Mouse (Mus musculus) lung, postnatal 0 days (tissue): Measurements from ENCODE around the gene Atp5d. TPM values are rescaled to one million over a fixed set of nuclear protein-coding genes. Genes with fewer than 3 reads are reported as not detected.

ENCODE experiments used
- ATAC-seq: fragments of 200-750 bp; cut with Nextera tagmentation; 2 replicates; pipeline ENCODE4 v1.8.0; 2017; ENCODE audit warnings: moderate library complexity
- DNase-seq: peaks from one replicate; pipeline ENCODE4 v3.0.0-alpha.2; 2016; ENCODE audit warnings: low spot score
- H3K27ac ChIP-seq: fragments of 300-500 bp; sonication (generic); 2 replicates; pipeline ENCODE4 v1.5.1; 2014; ENCODE audit warnings: antibody characterized with exemption, mild to moderate bottlenecking, low read length, mixed read lengths
- H3K27me3 ChIP-seq: fragments of 300-500 bp; sonication (generic); replicated peaks from 2 replicates; pipeline ENCODE4 v1.6.1; 2014; ENCODE audit warnings: low read length, mixed read lengths; ENCODE audit not compliant: insufficient read depth
- H3K36me3 ChIP-seq: fragments of 300-500 bp; sonication (generic); 2 replicates; pipeline ENCODE4 v1.6.1; 2014; ENCODE audit warnings: low read length, mixed read lengths; ENCODE audit not compliant: insufficient read depth
- H3K4me1 ChIP-seq: fragments of 300-500 bp; sonication (generic); 2 replicates; pipeline ENCODE4 v1.6.1; 2014; ENCODE audit warnings: antibody characterized with exemption, low read depth, low read length, mixed read lengths; ENCODE audit not compliant: insufficient read depth
- H3K4me2 ChIP-seq: fragments of 300-500 bp; sonication (generic); replicated peaks from 2 replicates; pipeline ENCODE4 v1.6.1; 2014; ENCODE audit warnings: low read depth, mild to moderate bottlenecking, low read length, moderate library complexity, mixed read lengths
- H3K4me3 ChIP-seq: fragments of 300-500 bp; sonication (generic); 2 replicates; pipeline ENCODE4 v1.5.1; 2014; ENCODE audit warnings: low read depth, low read length
- H3K9ac ChIP-seq: fragments of 300-500 bp; sonication (generic); replicated peaks from 2 replicates; pipeline ENCODE4 v1.6.1; 2014; ENCODE audit warnings: low read depth, mild to moderate bottlenecking
- H3K9me3 ChIP-seq: fragments of 300-500 bp; sonication (generic); 2 replicates; pipeline ENCODE4 v1.6.1; 2016; ENCODE audit warnings: low read length, mixed read lengths
- CTCF ChIP-seq: IDR thresholded peaks from 2 replicates; pipeline ENCODE4 v1.5.1; 2016; ENCODE audit warnings: antibody characterized with exemption, mild to moderate bottlenecking
- EP300 ChIP-seq: IDR thresholded peaks from 2 replicates; pipeline ENCODE4 v1.6.1; 2016; ENCODE audit warnings: antibody characterized with exemption, mild to moderate bottlenecking, control low read depth
- WGBS: fragments of 180-500 bp; shearing (Covaris S2); extraction: QIAGEN DNeasy Blood & Tissue Kit; methylation state at CpG from one replicate; pipeline ENCODE4 v1.1.7; 2014; 5-methylcytosine and 5-hydroxymethylcytosine counted together
- polyA plus RNA-seq: library from polyadenylated mRNA; unstranded; fragments of >200 nt; fragmentation: Nextera tagmentation; extraction: Ambion mirVana; gene quantifications from 2 replicates; pipeline ENCODE4 v1.2.1, GENCODE M21; 2015

The Atp5d gene
- polyA plus RNA-seq, 1 experiment from 2014 or later: 491 TPM

- Histone ChIP-seq H3K27me3 (no peaks in the 10 kb centered on the region), H3K4me3 (peak overlapping the region; percentile 96), H3K9me3 (no peaks in the 10 kb centered on the region), H3K27ac (peak overlapping the region; percentile 100), H3K9ac (peak overlapping the region; percentile 100), H3K4me2 (peak overlapping the region; percentile 69), H3K36me3 (peaks cover 18% of the 10 kb centered on the region), H3K4me1 (peaks cover 26% of the 10 kb centered on the region; the same call in 1 of the 2 replicates)
- ATAC-seq: peak; percentile 49
- peak; percentile 96 for DNase-seq
- no peak for TF ChIP-seq EP300
- TF ChIP-seq CTCF: no peak; the same call in 1 of the 2 replicates
- WGBS: 0% methylated on average over 35 of the region's 48 CpGs
Observed at GRCm38 (mm10) chr10:80168038-80168661, 29.7 kb downstream of the Atp5d start.

DNA sequence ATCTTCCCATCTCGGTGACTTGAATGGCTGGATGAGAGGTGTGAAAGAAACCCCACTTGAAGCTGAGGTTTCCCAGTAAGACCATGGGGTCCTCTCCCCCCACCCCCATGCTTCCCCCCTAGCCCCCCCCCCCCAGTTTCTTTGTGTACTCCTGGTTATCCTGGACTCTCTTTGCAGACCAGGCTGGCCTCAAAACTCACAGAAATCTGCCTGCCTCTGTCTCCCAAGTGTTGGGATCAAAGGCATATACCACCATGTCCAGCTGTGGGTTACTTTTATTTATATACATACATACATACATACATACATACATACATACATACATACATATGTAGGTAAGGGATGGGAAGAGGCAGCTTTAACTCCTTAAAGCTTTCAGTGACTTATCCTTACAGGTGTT lies 30.6 kb downstream of the Atp5d start:
- Histone ChIP-seq H3K36me3 (peaks cover 18% of the 10 kb centered on the region), H3K4me1 (peaks cover 24% of the 10 kb centered on the region; the same call in 1 of the 2 replicates), H3K4me3 (no peak overlapping the region; the same call in 1 of the 2 replicates), H3K27ac (no peak overlapping the region), H3K9ac (no peak overlapping the region), H3K4me2 (peak overlapping the region; percentile 69), H3K27me3 (no peaks in the 10 kb centered on the region), H3K9me3 (no peaks in the 10 kb centered on the region)
- 45% methylated on average over 1 of the region's 1 CpGs for WGBS
- ATAC-seq (no peak), DNase-seq (no peak)
- TF ChIP-seq CTCF (no peak), EP300 (no peak)

DNA sequence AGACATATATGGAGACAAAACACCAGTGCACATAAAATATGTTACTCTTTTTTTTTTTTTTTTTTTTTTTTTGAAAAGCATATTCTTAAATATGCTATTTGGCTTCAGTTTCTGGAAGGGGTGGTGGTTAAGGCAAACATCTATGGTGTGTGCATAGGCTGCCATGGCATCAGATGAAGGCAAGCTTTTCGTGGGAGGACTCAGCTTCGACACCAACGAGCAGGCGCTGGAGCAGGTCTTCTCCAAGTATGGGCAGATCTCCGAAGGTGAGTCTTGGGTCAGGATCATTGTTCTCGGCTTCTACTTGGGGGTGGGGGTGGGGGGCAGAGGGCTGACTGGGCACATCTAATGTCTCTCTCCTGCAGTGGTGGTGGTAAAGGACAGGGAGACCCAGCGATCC lies 31.2 kb downstream of the Atp5d start:
- 89% methylated on average over 7 of the region's 7 CpGs for WGBS

DNA sequence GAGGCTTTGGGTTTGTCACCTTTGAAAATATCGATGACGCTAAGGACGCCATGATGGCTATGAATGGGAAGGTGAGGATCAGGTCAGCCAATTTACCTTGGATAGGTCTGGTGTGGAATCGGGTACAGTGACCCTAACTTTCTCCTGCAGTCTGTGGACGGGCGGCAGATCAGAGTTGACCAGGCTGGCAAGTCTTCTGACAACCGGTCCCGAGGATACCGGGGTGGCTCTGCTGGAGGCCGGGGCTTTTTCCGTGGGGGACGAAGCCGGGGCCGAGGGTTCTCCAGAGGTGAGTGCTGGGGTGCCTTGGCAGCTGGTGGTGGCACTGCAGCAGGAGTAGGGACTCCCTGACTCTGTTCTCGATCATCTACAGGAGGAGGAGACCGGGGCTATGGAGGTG lies 31.6 kb downstream of the Atp5d start:
- no peak for ATAC-seq
- Histone ChIP-seq H3K4me2 (no peak overlapping the region), H3K36me3 (peaks cover 18% of the 10 kb centered on the region), H3K27ac (no peak overlapping the region), H3K9ac (no peak overlapping the region), H3K27me3 (no peaks in the 10 kb centered on the region), H3K4me3 (no peak overlapping the region), H3K4me1 (peaks cover 16% of the 10 kb centered on the region; the same call in 1 of the 2 replicates), H3K9me3 (no peaks in the 10 kb centered on the region)
- TF ChIP-seq CTCF (no peak), EP300 (no peak)
- DNase-seq: no peak
- WGBS: 93% methylated on average over 16 of the region's 16 CpGs

More for the DNA sequence above, 31.2 kb downstream of the Atp5d start:
- ATAC-seq: no peak
- no peak overlapping the region for H3K4me3 ChIP-seq
- H3K4me2 ChIP-seq: no peak overlapping the region
- H3K9ac ChIP-seq: no peak overlapping the region
- no peak for DNase-seq
- peaks cover 18% of the 10 kb centered on the region for H3K36me3 ChIP-seq
- TF ChIP-seq CTCF (no peak), EP300 (no peak)
- no peaks in the 10 kb centered on the region for H3K9me3 ChIP-seq
- no peak overlapping the region for H3K27ac ChIP-seq
- H3K27me3 ChIP-seq: no peaks in the 10 kb centered on the region
- H3K4me1 ChIP-seq: peaks cover 18% of the 10 kb centered on the region; the same call in 1 of the 2 replicates

- ATAC-seq: no peak
- TF ChIP-seq EP300 (no peak), CTCF (no peak)
Observed at GRCm38 (mm10) chr10:80170601-80171021, 32.2 kb downstream of the Atp5d start.

DNA sequence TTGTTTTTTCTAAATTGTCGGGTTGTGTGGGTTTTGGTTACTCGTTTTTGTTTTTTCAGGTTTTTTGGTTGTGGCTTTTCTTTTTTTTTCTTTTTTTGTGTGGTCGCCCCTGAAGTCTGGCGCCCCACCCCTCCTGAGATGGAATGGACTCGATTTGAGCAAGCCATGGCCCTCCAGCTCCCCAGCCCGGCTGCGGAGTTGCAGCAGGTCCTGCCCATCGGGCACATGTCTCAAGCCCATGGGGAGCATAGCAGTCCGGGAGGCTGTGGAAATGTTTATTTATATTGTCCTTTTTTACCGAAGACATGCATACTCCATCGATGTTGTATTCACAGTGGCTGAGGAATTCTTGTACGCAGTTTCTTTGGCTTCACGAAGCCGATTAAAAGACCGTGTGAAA lies 32.8 kb downstream of the Atp5d start:
- Histone ChIP-seq H3K4me1 (peaks cover 10% of the 10 kb centered on the region; the same call in 1 of the 2 replicates), H3K4me3 (no peak overlapping the region), H3K9ac (no peak overlapping the region), H3K4me2 (no peak overlapping the region), H3K27me3 (no peaks in the 10 kb centered on the region), H3K36me3 (peaks cover 18% of the 10 kb centered on the region), H3K27ac (no peak overlapping the region), H3K9me3 (no peaks in the 10 kb centered on the region)
- WGBS: 71% methylated on average over 15 of the region's 15 CpGs
- TF ChIP-seq EP300: no peak
- TF ChIP-seq CTCF: no peak
- no peak for ATAC-seq
- no peak for DNase-seq

More at GRCm38 (mm10) chr10:80170601-80171021, 32.2 kb downstream of the Atp5d start:
- H3K9ac ChIP-seq: no peak overlapping the region
- H3K4me3 ChIP-seq: no peak overlapping the region
- WGBS: 93% methylated on average over 19 of the region's 19 CpGs
- peaks cover 18% of the 10 kb centered on the region for H3K36me3 ChIP-seq
- no peak overlapping the region for H3K27ac ChIP-seq
- H3K27me3 ChIP-seq: no peaks in the 10 kb centered on the region
- no peak overlapping the region for H3K4me2 ChIP-seq
- H3K9me3 ChIP-seq: no peaks in the 10 kb centered on the region
- DNase-seq: no peak
- peaks cover 12% of the 10 kb centered on the region; the same call in 1 of the 2 replicates for H3K4me1 ChIP-seq
